Mouse (Mus musculus) kidney, postnatal 4 days (tissue): ENCODE measurements around the gene C130032M10Rik.
"Not testable (repeated sequence)": the region's sequence is repeated elsewhere in the genome, so short reads cannot be mapped to it uniquely, and the experiment has no call there.

Source experiments
- DNase-seq, 2 experiments: peaks; one replicate each; pipeline ENCODE4 v3.0.0; 2021; ENCODE audit warnings: mixed read lengths in 2 of 2

C130032M10Rik gene

DNA sequence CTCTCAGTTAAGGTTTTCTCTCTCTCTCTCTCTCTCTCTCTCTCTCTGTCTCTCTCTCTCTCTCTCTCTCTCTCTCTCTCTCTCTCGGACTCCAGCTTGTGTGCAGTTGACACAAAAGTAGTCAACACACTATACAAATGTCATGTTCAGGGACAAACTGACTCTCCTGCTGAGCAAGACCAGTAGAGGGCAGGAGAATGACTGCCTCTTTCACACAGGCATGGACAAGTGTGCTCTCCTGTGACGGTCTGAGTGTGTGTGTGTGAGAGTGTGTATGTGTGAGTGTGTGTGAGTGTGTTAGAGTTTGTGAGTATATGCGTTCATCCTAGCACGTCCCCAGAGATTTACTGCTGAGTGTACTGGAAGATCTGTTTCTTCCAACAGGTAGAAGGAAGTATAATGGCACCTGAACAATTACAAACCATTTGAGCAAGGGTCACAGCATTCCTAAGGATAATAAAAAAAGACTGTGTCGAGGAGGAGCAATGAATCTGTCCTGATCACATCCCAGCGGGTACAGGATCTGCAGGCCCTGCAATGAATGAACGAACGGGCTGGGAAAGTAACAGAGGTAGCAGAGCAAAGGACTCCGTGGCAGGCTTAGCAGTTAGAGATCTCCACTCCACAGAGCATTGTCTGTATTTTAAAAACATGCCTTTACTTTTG, 3.4 kb downstream of the C130032M10Rik start:
- DNase-seq: no peak

DNA sequence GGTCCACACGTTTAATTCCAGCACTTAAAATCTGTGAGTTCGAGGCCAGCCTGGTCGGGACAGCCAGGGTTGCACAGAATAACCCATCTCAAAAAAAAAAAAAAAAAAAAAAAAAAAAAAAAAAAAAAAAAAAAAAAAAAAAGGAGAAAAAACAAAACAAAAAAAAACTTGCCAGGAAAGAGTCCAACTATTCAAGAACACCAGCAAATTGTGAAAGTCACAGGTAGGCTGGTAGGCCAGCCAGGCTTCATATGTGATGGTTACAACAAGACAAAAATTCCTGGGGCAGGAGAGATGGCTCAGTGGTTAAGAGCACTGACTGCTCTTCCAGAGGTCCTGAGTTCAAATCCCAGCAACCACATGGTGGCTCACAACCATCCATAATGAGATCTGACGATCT, 5.0 kb downstream of the C130032M10Rik start:
- not testable (repeated sequence) for DNase-seq

DNA sequence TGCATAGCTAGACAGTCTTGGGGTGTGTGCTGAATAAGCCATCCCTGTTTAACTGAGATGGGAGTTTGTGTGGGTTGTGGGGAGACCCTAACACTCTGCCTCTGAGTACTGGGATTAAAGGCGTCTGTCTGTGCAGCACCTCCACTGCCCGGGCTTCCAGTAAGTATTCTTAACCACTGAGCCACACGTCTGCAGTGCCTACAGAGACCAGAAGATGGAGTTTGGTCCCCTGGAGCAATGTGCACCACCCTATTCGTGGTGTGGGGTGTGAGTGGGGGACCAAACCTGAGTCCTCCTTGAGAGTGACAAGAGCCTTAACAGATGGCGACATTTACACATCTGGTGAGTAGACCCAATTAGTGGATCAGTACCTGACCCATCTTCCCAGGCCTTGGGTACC, 6.5 kb downstream of the C130032M10Rik start:
- DNase-seq: no peak

DNA sequence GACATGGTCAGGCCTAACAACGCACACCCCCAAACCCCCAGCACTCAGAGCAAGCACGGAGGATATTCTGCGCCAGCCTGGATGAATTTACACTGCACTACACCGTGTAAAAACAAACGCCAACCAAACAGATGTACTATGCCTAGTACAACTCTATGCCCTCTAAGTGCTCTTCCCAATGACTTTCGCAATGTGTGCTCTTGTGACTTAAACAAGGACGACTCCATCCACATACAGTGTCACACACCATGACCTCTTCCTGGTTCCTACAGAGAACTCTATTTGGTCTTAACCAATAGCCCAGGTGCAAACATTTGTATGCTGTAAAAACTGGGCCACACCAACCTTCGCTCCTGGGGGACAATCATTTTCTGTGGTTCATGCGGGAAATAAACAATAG, 7.0 kb downstream of the C130032M10Rik start:
- no peak for DNase-seq

DNA sequence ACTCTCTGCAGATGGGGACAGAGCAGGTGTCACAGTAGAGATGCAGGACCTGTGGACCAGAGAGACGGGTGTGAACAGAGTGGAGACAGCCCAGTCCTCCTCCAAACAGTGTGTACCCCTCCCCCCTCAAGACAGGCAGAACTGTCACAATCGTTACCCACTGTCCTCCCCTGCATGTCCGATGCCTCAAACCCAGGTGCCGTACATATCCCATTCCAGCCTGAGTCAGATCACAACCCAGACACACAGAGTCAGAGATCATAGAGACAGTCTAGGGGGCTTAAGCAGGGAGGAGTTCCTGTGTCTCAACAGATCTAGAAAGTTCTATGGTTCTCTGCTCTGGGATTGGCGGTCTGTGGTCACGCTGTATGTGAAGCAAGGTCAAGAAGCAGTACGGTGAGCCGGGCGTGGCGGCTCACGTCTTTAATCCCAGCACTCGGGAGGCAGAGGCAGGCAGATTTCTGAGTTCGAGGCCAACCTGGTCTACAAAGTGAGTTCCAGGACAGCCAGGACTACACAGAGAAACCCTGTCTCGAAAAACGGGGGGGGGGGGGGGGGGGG, 9.7 kb downstream of the C130032M10Rik start:
- no peak for DNase-seq

DNA sequence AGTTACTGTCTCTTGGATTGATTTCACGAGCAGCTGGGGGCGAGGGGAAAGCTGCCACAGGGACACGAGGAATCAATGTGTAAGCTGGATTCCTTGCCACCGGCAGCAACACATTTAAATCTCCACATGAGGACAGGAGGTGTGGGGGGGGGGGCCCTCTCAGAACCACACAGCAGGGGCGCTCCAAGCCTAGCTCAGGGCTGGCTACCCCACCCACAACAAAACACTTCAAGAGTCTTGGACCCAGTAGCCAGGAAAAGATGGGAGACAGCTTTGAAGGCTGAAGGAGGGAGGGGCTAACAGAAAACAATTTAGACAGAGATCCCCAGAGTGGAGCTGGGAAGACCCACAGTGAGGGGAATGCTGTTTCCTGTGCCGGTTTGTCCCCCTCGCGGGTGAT, 10.4 kb downstream of the C130032M10Rik start:
- DNase-seq: peak in 1 of 2 experiments; percentile 17

DNA sequence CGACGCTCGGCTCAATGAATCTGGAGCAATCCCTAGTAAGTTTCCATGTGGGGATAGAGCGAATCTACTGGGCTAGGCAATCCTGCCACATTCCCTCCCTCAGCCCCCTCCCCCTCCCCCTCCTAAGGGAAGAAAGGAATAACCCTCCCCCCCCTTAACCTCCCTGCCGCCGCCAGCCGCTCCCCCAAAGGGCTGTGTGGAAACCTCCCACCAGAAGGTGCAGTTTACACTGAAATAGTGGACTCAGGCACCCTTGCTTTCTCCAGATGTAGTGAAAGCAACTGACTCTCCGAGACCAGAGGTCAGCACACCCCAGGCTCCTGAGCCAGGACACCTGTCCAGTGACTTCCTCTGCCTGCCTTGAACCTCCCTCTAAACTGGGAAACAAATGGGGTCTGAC, 11.1 kb downstream of the C130032M10Rik start:
- peak in 1 of 2 experiments; percentile 33 for DNase-seq

DNA sequence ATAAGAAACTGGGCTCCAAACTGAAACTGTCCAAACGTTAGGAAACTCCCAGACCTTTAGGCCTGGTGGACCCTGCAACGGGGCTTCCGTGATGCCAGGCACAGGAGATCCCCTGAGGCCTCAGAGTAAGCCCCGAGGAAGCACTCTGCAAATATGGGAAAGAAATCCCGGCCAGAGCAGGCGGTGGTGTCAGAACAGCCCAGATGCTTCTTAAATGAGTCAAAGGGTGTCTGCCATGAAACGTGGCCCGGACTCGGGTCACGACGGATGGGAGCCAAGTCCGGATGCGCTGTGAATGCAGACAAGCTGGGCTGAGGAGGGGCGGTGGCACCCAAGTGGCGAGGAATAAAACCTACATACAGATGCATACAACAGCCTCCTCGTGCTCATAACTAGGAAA, 11.6 kb downstream of the C130032M10Rik start:
- peak; percentile 77 to 84 for DNase-seq

DNA sequence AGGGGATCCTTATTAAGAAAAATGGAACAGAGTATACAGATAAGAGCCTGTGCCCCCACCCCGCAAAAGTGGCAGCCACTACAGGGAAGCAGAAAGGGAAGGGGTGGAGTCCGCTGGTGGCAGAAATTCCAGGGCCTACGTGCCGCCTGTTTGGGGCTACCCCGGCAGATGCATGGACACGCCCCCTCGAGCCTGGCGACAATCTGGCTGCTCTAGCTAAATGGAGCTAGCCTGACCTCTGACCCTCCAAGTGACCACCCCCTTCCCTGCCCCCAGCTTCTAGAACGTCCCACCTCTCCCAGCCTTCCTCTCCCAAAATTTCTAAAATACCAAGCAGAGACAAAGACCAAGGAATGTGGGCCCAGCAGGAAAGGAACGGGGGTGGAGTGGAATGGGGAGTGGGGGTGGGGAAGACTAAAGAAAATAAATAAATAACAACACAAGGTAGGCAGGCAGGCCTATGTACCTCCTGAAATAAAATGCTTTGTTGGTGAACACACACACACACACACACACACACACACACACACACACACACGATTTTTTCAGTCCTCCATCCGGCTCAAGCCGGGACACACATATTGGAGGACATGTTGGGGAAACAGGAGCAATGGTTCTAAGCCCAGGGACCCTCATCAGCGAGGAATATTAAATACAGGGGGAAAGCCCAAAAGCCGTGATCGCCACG, 12.6 kb downstream of the C130032M10Rik start:
- peak; percentile 73 to 83 for DNase-seq

DNA sequence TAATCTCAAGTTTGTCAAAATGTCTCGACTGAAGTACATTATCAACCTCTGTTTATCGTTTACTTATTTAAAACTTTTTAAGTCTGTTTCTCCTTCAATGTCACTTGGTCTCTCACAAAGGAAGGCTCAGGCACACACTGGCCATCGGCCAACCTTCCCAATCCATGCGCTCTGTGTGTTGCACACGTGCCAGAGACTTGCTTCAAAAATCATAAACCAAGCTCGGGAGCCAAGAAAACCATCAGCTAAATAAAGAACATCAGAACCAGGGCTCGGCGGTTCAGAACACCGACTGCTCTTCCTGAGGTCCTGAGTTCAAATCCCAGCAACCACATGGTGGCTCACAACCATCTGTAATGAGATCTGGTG, 13.2 kb downstream of the C130032M10Rik start:
- peak; percentile 63 to 70 for DNase-seq

DNA sequence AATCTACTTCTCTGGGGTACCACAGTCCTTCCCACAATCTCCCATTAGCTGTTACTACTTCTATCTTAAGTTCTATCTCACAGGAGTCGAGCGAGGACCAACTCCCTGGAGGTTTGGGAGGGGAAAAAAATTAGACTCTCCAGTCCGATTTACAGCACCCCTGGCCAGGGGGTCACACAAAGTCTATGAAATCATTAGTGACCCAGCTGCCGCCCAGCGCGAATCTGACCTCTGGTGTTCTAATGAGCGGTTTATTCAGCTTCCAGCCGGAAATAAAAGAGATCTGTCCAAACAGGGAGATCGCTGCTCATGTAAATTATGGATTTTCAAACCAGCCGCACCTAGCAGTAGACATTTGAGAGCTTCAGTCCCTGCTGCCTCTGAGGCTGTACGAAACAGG, 15.8 kb downstream of the C130032M10Rik start:
- peak; percentile 60 to 72 for DNase-seq

DNA sequence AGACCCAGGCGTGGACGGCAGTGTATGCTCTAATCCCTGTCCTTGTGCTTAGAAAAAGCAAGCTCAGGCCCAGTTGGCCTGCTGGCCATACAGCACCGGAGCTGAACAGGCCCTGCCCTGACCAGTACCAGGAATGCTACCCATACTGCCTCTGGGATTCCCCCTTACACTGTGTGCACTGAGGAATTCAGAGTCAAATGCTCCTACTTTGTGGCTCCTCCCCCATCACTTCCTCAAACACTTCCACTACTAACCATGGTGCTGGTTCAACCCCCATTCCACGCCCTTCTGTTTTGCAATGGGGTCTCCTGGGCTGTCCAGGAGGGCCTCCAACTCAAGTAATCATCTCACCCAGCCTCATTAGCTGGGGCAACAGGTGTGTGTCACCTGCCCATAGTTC, 18.4 kb downstream of the C130032M10Rik start:
- no peak for DNase-seq

DNA sequence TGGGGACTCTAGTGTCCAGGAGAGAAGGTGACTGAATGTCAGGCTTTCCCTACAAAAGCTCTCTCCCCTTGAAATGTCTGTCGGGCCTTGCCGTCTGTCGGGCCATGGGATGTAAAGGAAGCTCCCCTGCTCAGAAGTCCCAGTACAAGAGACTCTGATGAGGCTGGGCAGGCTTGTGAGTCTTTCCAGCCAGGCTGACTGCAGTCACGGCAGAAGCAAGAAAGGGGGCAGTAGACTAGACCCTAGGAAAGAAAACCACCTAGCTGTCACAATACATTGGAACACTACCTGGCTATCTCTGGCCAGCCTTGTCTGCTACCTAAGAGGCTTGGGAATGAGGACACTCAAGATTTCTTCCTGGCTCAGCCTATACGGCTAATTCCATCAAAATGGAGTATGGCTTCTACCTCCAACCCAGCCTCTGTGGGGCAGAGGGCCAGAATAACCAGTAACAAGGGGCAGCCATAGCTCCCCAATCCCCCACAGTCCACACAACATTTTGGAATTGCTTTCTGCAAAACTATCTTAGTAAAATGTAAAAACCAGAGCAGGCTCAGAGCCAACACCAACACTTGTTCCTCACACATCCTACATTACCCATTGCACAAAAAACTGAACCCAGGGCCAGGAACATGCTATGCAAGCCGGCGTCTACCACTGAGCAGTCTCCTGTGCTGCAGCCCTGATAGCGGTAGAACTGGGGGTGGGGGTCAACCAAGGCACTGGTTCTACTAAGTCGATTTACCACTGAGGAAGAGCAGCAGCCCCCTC, 19.4 kb downstream of the C130032M10Rik start:
- DNase-seq: no peak

DNA sequence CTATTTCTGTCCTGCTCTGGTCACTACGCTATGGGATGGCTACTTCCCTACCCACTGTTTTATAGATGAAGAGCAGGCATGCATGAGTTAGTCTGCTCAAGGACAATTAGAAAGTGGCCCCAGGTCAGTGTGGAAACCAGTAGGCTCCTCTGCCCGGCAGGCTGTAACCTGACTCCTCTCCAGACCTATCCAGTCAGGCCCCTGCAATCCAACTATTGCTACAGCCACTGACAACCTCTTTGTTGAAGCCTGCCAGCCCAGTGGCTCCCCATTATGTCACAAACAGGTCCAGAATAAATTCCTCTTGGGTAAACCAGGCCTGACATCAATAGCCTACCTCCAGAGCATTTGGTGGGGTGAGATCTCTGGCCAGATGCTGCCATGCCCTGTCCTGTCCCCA, 21.1 kb downstream of the C130032M10Rik start:
- DNase-seq: no peak

DNA sequence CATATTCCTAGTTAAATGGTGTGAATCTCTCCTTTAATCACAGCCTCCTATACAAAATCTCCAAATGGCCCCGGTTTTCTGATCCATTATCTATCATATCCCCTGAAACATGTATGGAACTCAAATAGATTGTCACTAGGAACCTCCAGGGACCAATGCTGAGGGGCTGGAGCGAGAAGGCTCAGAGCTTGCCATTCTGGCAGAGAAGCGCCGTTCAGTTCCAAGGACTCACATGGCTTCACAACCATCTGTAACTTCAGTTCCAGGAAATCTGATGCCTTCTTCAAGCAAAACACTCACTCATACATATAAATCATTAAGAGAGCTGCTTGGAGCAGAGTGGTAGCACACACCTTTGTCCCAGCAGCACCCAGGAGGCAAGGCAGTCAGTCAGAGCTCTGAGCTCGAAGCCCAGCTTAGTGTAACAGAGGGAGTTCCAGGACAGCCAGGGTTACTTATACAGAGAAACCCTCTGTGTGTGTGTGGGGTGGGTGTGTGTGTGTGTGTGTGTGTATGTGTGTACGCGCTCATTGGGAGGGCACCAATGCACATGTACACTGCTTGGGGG, 23.6 kb downstream of the C130032M10Rik start:
- DNase-seq: peak in 1 of 2 experiments; percentile 31

DNA sequence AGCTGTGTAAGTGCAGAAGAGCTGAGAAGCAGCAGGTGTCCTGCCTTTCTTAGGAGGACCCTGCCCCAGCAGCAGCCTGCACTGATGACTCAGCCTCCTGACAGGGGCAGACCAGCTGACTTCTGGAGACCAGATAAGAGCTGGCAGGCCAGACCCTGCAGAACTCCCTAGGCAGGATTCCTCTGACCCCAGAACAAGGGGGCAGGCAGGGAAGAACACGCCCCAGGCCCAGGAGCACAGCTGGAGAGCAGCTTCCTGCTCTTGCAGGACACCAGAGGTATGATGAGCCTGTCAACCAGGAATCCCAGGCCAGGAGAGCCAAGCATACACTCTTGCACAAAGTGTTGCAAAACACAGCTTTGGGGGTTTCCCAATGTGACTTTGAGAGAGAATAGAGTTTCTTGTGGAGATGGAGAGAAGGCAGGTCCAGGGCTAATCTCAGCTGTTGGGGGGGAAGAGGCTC, 25.8 kb downstream of the C130032M10Rik start:
- DNase-seq: no peak

DNA sequence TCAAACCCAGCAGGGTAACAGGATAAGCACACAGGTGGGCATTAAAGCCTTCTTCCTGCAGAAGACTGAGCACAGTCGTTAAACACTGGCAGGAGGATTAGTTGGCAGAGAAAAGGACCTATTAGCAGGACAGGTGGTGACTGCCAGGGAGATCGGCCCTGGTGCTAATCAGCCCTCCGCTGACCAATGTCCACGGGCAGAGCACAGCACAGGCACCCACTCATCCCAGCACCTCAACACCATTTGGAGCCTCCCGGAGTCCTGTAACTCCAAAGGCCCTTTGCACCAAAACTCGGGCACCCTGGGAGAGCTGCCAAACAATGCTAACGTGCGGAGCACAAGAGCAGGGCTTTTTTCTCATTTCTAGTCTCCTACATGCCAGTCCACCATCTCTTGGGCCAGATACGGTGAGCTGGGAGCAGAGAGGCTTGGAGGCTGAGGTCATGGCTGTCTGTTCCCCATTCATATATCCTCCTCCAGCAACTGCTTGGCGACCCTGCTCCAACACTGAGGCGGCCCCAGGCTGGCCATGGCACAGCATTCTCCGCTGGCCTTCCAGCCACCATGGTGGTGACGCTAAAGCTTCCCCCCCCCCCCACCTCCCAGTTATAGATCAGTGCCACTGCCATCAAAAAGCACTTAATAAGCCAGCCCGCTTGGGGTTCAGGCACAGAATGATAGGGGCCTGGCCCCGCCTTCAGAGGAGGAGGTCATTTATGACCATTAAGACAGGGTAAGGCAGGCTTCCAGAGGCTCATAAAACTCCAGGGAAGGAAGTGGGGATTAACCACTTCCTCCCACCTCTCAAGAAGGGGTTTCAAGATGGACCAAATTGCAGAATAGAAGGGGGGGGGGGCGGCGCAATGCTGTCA, 28.6 kb downstream of the C130032M10Rik start:
- peak in 1 of 2 experiments; percentile 55 for DNase-seq

DNA sequence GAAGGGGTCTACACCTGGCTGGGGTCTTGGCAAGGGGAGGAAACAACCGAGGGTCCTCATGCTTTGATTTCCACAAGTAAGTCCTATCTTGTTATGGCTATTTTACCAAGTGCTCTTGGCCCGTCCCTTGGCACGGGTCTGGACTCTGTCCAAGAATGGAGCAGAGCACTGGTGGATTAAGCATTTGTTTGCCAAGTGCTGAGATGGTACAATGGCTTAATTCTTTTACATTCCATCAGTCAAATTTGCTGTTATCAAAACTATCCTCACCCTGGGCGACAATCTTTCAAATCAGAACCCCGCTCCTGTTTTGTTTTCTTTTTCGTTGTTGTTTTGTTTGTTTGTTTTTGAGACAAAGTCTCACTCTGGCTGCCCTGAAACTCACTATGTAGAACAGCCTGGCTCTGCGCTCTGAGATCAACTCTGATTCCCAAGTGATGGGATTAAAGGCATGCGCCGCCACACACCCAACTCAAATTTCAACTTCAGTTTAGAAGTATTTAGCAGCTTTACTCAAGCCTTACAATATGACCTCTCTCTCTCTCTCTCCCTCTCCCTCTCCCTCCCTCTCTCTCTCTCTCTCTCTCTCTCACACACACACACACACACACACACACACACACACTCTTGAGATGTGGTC, 29.4 kb downstream of the C130032M10Rik start:
- peak in 1 of 2 experiments; percentile 49 for DNase-seq

DNA sequence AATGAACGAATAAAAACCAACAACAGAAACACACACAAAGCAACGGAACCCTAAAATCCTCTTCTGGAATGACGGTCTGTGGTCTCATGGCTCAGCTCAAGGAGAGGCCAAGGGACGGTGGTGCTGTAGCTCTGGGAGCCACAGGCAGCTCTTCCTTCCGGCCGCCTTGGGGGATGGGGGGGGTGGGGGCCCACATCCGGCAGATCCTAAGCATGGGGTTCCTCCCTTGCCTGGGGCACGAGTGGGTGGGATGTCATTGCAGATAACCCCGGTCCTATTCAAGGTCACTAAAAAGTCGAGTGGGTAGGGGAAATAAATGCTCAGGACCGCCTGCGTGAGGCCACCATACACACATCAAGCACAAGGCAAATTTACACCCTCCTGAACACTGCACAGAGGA, 31.3 kb downstream of the C130032M10Rik start:
- DNase-seq: no peak

DNA sequence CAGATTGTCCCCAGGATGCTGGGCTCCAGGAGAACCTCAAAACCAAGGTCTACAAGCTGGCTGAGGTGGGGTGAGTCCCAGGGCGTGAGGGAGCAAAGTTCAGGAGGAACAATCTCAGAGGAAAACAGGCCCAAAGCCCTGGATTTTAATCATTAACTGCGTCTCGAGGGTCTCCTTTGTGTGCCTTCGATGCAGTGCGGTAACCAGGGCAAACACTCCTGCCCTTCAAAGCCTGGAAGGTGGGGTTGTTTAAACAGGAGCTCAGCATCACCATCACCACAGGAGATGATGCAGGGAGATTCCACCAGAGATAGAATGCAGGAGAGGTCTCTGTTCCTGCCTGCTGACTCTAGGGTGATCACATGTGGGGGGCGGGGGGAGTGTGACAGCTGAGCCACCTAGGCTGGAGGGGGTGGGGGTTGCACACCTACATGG, 32.2 kb downstream of the C130032M10Rik start:
- peak in 1 of 2 experiments; percentile 58 for DNase-seq

DNA sequence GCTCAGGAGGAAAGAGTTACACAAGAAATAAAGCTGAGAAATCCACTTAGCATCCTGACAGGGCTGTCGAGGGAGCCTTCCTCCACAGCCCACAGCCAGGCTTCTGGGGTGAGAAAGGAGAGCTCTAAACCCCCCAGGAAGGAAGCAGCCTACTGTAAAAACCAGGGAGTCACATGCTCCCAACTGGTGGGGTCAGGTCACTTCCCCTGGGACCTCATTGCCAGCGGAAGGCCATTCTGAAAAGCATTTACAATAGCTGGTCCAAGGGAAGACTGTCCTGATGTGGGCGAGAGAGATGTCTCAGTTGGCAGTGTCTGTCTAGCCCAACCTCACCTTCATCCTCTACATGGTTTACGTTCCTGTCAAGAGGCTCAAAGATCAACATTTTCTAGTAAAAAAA, 33.0 kb downstream of the C130032M10Rik start:
- peak in 1 of 2 experiments; percentile 51 for DNase-seq
